Mouse (Mus musculus): ENCODE measurements around the gene Tmem30a. TPM values are rescaled to one million over a fixed set of nuclear protein-coding genes. Genes with fewer than 3 reads are reported as not detected.

The Tmem30a gene
- 10 to 100 TPM in 1 of 2 experiments, 1 to 10 TPM in 1; 1.0 to 10.4 TPM for polyA plus RNA-seq (2012; fragmentation: generic; extraction: Trizol)

GRCm38 (mm10) chr9:79792841-79793835 lies at the start of gene Tmem30a:
Gene Tmem30a (minus strand): TSS chr9:79793507.

GRCm38 (mm10) chr9:79759385-79760005 lies 33.8 kb downstream of the Tmem30a start, which contains the start of gene Cox7a2:
Gene Cox7a2 (minus strand): TSS chr9:79759878.

Other genes with a start within 250 kb of the Tmem30a start
- 10 to 100 TPM in 1 of 2 experiments, 1 to 10 TPM in 1; 3.0 to 79.2 TPM for gene Col12a1, start 74.7 kb downstream of the Tmem30a start, polyA plus RNA-seq (2012; fragmentation: generic; extraction: Trizol)
- 100 to 1,000 TPM; 286 to 497 TPM for gene Cox7a2, start 33.6 kb downstream of the Tmem30a start, polyA plus RNA-seq (2012; fragmentation: generic; extraction: Trizol)
- gene Filip1, start 219.3 kb upstream of the Tmem30a start, polyA plus RNA-seq (2012; fragmentation: generic; extraction: Trizol) = not detected